Mouse (Mus musculus) spleen, adult 2 months (tissue): ENCODE data around the gene Haspin.

ENCODE experiments used
- CTCF ChIP-seq: fragments of 200-500 bp; IDR thresholded peaks from 2 replicates; pipeline ENCODE4 v1.5.1; 2011; ENCODE audit warnings: mild to moderate bottlenecking, inconsistent platforms; ENCODE audit not compliant: insufficient read depth, insufficient read length, insufficient replicate concordance; ENCODE audit errors: extremely low read depth
- POLR2A ChIP-seq: fragments of 200-500 bp; IDR thresholded peaks from 2 replicates; pipeline ENCODE4 v1.6.1; 2011; ENCODE audit warnings: low read depth, low read length, inconsistent platforms

- no peak for TF ChIP-seq CTCF
- TF ChIP-seq POLR2A: no peak
These were observed 3.9 kb downstream of the Haspin start for GRCm38 (mm10) chr11:73134222-73134621.
